Mouse (Mus musculus) ES-E14 (cell line): ENCODE measurements at regions not wholly inside any gene's neighbourhood (a gene's known extent, or its start where the extent isn't known, plus 50 kb on each side); places are given as distances from the start of the nearest gene placed in this dataset.

Source experiments
- DNase-seq: peaks from one replicate; pipeline ENCODE4 v3.0.0-alpha.2; 2013; ENCODE audit warnings: low read depth, low spot score
- H3K27ac ChIP-seq: 2 replicates; pipeline ENCODE4 v1.5.1; 2012; ENCODE audit warnings: low read depth, mild to moderate bottlenecking, low read length, moderate library complexity, mixed read lengths; ENCODE audit not compliant: poor library complexity, insufficient read depth, severe bottlenecking
- H3K36me3 ChIP-seq: 2 replicates; pipeline ENCODE4 v1.6.1; 2012; ENCODE audit warnings: mild to moderate bottlenecking, low read length, moderate library complexity, mixed read lengths; ENCODE audit not compliant: control insufficient read depth, poor library complexity, insufficient read depth, severe bottlenecking
- H3K4me1 ChIP-seq, 2 experiments: fragments of 150-350 bp in 1 of 2; sonication (generic) in 1 of 2; 2 replicates each; pipeline ENCODE4 v1.6.1; 2012; ENCODE audit warnings: low read length in 2 of 2, mild to moderate bottlenecking in 1 of 2, mixed read lengths in 1 of 2; ENCODE audit not compliant: control insufficient read depth in 2 of 2, insufficient read depth in 2 of 2, poor library complexity in 1 of 2
- H3K4me3 ChIP-seq, 2 experiments: fragments of 150-350 bp in 1 of 2; sonication (generic) in 1 of 2; 2 replicates each; pipeline ENCODE4 v1.5.1; 2012; ENCODE audit warnings: low read length in 2 of 2, low read depth in 1 of 2, mild to moderate bottlenecking in 1 of 2, mixed read lengths in 1 of 2; ENCODE audit not compliant: insufficient read depth in 1 of 2, poor library complexity in 1 of 2, severe bottlenecking in 1 of 2
- H3K9ac ChIP-seq: 2 replicates; pipeline ENCODE4 v1.6.1; 2012; ENCODE audit warnings: low read depth, mild to moderate bottlenecking, low read length, mixed read lengths; ENCODE audit not compliant: poor library complexity, insufficient read depth, severe bottlenecking
- H3K9me3 ChIP-seq: fragments of 150-350 bp; sonication (generic); 2 replicates; pipeline ENCODE4 v1.6.1; 2012; ENCODE audit warnings: low read depth, mild to moderate bottlenecking, low read length; ENCODE audit not compliant: control insufficient read depth, insufficient read depth
- CHD2 ChIP-seq: IDR thresholded peaks from 2 replicates; pipeline ENCODE4 v1.6.1; 2014; ENCODE audit warnings: mild to moderate bottlenecking, low read depth, low read length, inconsistent platforms
- HCFC1 ChIP-seq: IDR thresholded peaks from 2 replicates; pipeline ENCODE4 v1.6.1; 2012; ENCODE audit warnings: low read length, inconsistent platforms, borderline replicate concordance; ENCODE audit not compliant: insufficient read depth
- MAFK ChIP-seq: IDR thresholded peaks from 2 replicates; pipeline ENCODE4 v1.6.1; 2014; ENCODE audit warnings: mild to moderate bottlenecking, low read depth, low read length, inconsistent platforms; ENCODE audit not compliant: insufficient read depth
- ZC3H11A ChIP-seq: IDR thresholded peaks from 2 replicates; pipeline ENCODE4 v1.6.1; 2012; ENCODE audit warnings: low read depth, mild to moderate bottlenecking, inconsistent platforms, low read length, borderline replicate concordance
- ZNF384 ChIP-seq: IDR thresholded peaks from 2 replicates; pipeline ENCODE4 v1.6.1; 2012; ENCODE audit warnings: low read depth, low read length, inconsistent platforms
- in situ Hi-C, 2 experiments: fragments of 600-800 bp; cut with MboI; formaldehyde crosslinking; loops; one replicate each; pipeline ENCODE4 v1.15.1; 2025; ENCODE audit warnings: low sequenced_read_pairs in 2 of 2, inconsistent platforms in 1 of 2; ENCODE audit not compliant: unreplicated experiment in 2 of 2

DNA sequence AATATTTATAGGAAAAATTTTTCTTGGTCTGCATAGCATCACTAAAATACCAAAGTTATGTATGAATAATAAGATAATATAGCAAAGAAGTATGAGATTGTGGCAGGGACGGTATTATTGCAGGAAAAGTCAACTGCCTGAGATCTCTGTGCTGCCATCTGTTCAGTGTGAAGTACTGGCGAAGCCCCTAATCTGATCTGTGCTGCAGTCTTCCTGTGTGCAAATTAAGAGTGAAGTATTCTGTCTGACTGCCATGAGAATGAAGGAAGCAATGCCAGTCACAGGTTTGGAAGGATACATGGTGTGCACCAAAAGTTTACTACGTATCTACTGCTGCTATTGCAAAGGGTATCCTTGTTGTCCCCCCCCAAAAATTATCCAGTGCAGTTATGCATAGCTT is 501.5 kb downstream of the Rab28 start:
- Histone ChIP-seq H3K4me3 (no peak overlapping the region), H3K9me3 (no peaks in the 10 kb centered on the region), H3K27ac (no peak overlapping the region), H3K4me1 (no peaks in the 10 kb centered on the region), H3K36me3 (no peaks in the 10 kb centered on the region), H3K9ac (no peak overlapping the region)
- DNase-seq: no peak
- TF ChIP-seq CHD2: no peak
- no peak for TF ChIP-seq ZC3H11A
- TF ChIP-seq ZNF384: no peak
- no peak for TF ChIP-seq MAFK
- TF ChIP-seq HCFC1: no peak
- in situ Hi-C loops: no loop called here

DNA sequence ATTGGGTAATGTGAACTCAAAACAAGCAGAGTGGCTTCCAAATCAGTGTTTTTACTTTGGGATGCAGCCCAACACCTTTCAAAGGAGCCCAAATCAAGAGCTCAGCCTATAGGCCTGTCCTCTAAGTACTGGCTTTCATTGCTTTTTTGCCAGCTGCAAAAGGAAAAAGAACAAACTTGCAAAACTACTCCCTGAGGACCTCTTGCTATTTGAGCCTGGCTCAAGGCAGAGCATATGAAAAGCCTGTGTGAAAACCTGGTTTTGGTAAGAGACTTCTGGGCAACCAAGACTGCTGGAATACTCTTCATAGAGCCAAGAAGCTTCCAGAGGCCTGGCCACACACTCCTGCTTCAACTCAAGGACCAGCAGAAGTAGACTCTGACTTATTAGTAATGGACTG is 503.5 kb downstream of the Rab28 start:
- DNase-seq: no peak
- Histone ChIP-seq H3K27ac (no peak overlapping the region), H3K9me3 (no peaks in the 10 kb centered on the region), H3K4me3 (no peak overlapping the region), H3K4me1 (no peaks in the 10 kb centered on the region), H3K36me3 (no peaks in the 10 kb centered on the region), H3K9ac (no peak overlapping the region)
- in situ Hi-C loops: no loop called here
- TF ChIP-seq ZNF384: no peak
- TF ChIP-seq CHD2: no peak
- no peak for TF ChIP-seq MAFK
- TF ChIP-seq HCFC1: no peak
- TF ChIP-seq ZC3H11A: no peak

DNA sequence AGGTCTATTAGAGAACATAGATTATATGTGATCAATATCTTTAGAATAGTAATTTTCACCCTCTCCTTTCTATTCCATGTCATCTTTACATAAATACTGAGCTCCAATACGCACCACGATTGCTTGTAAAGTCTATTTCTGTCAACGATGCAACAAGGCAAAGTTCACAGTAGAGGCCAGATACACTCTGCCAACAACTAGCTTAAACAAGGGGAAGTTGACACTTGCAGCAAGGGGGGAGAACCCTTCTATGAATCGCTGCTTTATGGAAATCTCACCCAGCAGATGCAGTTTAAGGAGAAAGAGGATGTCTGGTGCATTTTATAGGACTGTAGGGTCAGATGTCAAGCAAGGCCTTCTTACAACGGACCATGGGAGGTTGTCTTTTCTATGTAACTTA is 520.8 kb downstream of the Rab28 start:
- H3K36me3 ChIP-seq: no peaks in the 10 kb centered on the region
- no peaks in the 10 kb centered on the region for H3K4me1 ChIP-seq
- in situ Hi-C loops: no loop called here

DNA sequence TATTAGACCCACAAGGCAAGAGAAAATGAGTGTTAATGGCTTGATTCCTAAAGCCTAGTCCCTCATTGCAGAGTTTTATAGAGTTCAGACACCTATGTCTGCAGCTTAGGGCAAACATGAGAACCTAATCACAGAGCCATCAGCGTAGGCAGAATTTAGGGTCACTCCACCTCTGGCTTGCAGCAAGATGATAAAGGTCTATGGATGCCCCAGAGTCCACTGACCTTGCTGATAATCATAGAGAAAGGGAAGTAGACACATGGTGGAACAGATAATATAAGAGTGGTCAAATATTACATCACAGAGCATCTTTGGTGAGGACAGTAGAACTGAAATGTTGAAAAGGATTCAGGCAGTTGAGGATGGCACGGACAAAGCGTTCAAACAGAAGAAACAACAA is 530.7 kb downstream of the Rab28 start:
- TF ChIP-seq ZNF384: no peak
- TF ChIP-seq CHD2: no peak
- no peak for TF ChIP-seq MAFK
- no peak for TF ChIP-seq HCFC1
- no peak for TF ChIP-seq ZC3H11A
- DNase-seq: no peak
- Histone ChIP-seq H3K4me1 (no peaks in the 10 kb centered on the region), H3K9ac (no peak overlapping the region), H3K4me3 (no peak overlapping the region), H3K36me3 (no peaks in the 10 kb centered on the region), H3K9me3 (no peaks in the 10 kb centered on the region), H3K27ac (no peak overlapping the region)
- in situ Hi-C loops: no loop called here

More for the DNA sequence above, 520.8 kb downstream of the Rab28 start:
- TF ChIP-seq MAFK (no peak), ZC3H11A (no peak), HCFC1 (no peak), CHD2 (no peak), ZNF384 (no peak)
- no peak overlapping the region for H3K4me3 ChIP-seq
- no peak for DNase-seq
- H3K9ac ChIP-seq: no peak overlapping the region
- H3K27ac ChIP-seq: no peak overlapping the region
- H3K9me3 ChIP-seq: no peaks in the 10 kb centered on the region

DNA sequence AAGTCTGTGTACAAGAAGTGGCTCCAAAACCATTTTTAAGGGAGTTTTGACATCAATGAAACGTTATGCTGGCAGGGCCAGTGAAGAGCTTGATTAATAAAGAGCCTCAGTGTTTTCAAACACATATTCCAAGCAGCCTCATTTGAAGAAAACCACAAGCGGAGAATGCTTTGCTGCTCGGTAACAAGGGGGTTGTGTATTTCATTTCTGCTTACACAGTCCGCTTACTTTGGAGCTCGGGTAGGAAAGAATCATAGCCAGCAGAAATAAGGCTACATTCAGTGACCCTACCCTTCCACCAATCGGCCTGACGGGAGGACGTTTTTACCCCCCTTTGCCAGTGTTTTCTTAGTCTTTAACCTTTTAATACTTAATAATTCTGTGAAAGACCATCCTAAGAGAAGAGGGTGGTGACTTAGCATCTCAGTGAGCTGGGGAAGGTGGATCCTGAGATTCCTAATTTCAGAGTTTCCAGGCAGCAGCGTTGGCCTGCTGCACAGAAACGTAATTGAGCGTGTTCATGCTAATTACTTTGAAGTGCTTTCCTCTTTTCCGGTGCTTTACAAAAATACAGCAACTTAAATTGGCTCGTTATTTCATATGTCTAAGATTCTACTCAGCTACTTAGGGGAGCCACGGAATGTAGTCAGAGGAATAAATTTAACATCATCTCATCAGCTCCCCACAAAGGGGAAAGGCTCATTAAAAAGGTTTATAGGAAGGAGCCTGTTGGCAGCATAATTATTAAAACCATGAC is 541.9 kb downstream of the Rab28 start:
- no peaks in the 10 kb centered on the region for H3K4me1 ChIP-seq
- H3K36me3 ChIP-seq: no peaks in the 10 kb centered on the region
- in situ Hi-C loops: no loop called here
- TF ChIP-seq HCFC1: no peak
- TF ChIP-seq MAFK: no peak
- no peak for TF ChIP-seq CHD2
- no peak for TF ChIP-seq ZNF384
- no peak for TF ChIP-seq ZC3H11A
- no peak overlapping the region for H3K27ac ChIP-seq
- no peaks in the 10 kb centered on the region for H3K9me3 ChIP-seq
- H3K9ac ChIP-seq: no peak overlapping the region
- DNase-seq: no peak
- no peak overlapping the region for H3K4me3 ChIP-seq
